Mouse (Mus musculus): ENCODE measurements around the gene Tmem238.
"Not testable (repeated sequence)": the region's sequence is repeated elsewhere in the genome, so short reads cannot be mapped to it uniquely, and the experiment has no call there.

GRCm38 (mm10) chr7:4811131-4811530 is 21.7 kb upstream of the Tmem238 start:
- not testable (repeated sequence) for TF ChIP-seq CTCF (IDR thresholded peaks at IDR 0.05; ENCODE audit: control insufficient read depth, insufficient read depth, insufficient read length); MAX (IDR thresholded peaks at IDR 0.05); USF1 (IDR thresholded peaks at IDR 0.05; ENCODE audit: low read depth); MYOD1 (IDR thresholded peaks at IDR 0.05; ENCODE audit: control insufficient read depth, insufficient read length, low read depth)

All from C2C12 (cell line).